Mouse (Mus musculus) lung, adult 10 weeks (tissue): ENCODE data around the gene Tlr3. TPM values are rescaled to one million over a fixed set of nuclear protein-coding genes. Genes with fewer than 3 reads are reported as not detected.

ENCODE experiments used
- polyA plus RNA-seq: library from polyadenylated mRNA; stranded (reverse); fragments of 350-450 nt; fragmentation: Illumina TruSeq; extraction: RNeasy Lipid Tissue Mini Kit (QIAGEN cat#74804); gene quantifications from one replicate; pipeline ENCODE4 v1.2.3, GENCODE M21; 2014; ENCODE audit warnings: low read depth, low replicate concordance; ENCODE audit not compliant: insufficient read depth

Tlr3 gene
- 6.3 TPM for polyA plus RNA-seq

DNA sequence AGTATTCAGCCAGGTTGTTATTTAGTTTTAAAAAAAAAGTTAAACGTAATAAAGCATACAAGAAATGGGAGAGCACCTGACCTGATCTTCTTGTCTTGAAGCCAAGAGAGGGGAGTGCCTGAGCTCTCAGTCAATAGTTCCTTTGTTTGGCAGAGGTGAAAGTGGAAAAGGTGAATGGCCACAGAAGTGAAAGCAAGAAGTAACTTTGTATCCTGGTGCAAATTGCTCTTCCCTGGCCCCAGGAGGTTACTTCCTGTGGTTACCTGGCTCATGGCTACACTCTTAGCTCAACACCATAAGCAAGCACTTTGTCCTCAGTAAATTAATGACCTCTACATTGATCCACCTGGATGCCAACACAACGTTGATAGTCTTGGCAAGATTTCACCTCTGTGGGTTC lies at the start of gene Tlr3:
Gene Tlr3, minus strand, starts transcription at position 199 of the 400 bp plus-strand sequence.

DNA sequence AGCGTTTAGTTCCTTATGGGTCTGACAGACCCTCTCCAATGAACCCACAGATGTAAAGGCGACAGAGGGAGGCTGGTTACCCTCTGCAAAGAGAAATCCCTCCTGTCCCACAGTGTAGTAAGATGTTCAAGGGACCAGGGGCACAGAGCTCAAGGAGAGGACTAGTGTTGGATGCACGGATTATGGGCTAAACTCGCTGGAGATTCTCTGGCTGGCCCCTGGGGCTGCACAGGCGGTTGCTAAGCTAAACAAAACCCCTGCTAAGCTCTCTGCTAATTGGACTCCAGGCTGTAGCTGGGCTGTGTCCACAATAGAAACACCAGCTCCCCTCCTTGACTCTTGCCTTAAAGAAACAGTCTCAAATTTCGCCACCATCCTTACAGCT lies 28.9 kb downstream of the Tlr3 start, which contains the start of gene Fam149a:
Gene Fam149a, minus strand, starts transcription at position 329 of the 385 bp plus-strand sequence.

Other genes with a start within 250 kb of the Tlr3 start
- gene F11, start 149.0 kb downstream of the Tlr3 start, polyA plus RNA-seq = not detected
- gene Klkb1, start 116.2 kb downstream of the Tlr3 start, polyA plus RNA-seq = 0.17 TPM
- not detected for gene Gm45753, start 102.6 kb downstream of the Tlr3 start, polyA plus RNA-seq
- gene Cyp4v3, start 77.9 kb downstream of the Tlr3 start, polyA plus RNA-seq = 19.6 TPM
- gene Fam149a, start 28.8 kb downstream of the Tlr3 start, polyA plus RNA-seq = 8.5 TPM
- gene Sorbs2, start 96.7 kb upstream of the Tlr3 start, polyA plus RNA-seq = 2.3 TPM